Mouse (Mus musculus): ENCODE measurements around the gene Bach2. TPM values are rescaled to one million over a fixed set of nuclear protein-coding genes. Genes with fewer than 3 reads are reported as not detected.

Gene Bach2
- total RNA-seq, 2 experiments from 2014 or later = 2.1 to 3.9 TPM

DNA sequence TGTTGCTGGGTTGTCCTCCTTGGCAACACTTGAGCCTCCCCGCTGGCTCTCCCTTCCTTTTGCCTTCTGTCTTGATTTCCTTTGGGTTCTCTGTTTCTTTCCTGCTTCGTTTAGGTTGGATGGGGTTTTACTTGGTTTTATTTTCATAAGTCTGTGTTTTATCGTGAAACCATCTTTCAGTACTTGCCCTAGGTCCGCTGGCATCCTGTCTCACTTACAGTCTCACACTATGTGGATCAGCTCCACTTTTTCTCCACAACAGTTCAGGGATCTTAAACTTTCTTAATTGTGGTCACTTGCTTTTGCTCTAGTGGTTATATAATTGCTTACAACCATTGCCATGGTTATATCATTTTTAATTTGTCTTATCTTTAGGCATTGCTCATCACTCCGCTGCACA is 109.1 kb downstream of the Bach2 start:
- intact Hi-C loops (cut with DNase I) = loop anchor here (2.0 kb wide), 1 partner anchor 17 kb away; no protein-coding TSS in a partner anchor
- DNase-seq = no peak

GRCm38 (mm10) chr4:32349361-32349760 is 110.8 kb downstream of the Bach2 start:
- intact Hi-C loops (cut with DNase I) = no loop called here
- no peak for DNase-seq

GRCm38 (mm10) chr4:32351236-32351635 is 112.6 kb downstream of the Bach2 start:
- intact Hi-C loops (cut with DNase I) = no loop called here
- DNase-seq = no peak

GRCm38 (mm10) chr4:32351661-32352246 is 113.2 kb downstream of the Bach2 start:
- no peak for DNase-seq
- intact Hi-C loops (cut with DNase I) = no loop called here

- intact Hi-C loops (cut with DNase I) = no loop called here
Measured at GRCm38 (mm10) chr4:32352442-32352841, 113.8 kb downstream of the Bach2 start.

GRCm38 (mm10) chr4:32352842-32353241 is 114.2 kb downstream of the Bach2 start:
- DNase-seq = no peak
- intact Hi-C loops (cut with DNase I) = no loop called here

More at GRCm38 (mm10) chr4:32352442-32352841, 113.8 kb downstream of the Bach2 start:
- no peak for DNase-seq

- DNase-seq = no peak
- intact Hi-C loops (cut with DNase I) = no loop called here
Measured at GRCm38 (mm10) chr4:32355935-32356617, 117.5 kb downstream of the Bach2 start.

GRCm38 (mm10) chr4:32357996-32358600 is 119.5 kb downstream of the Bach2 start:
- no peak for DNase-seq
- intact Hi-C loops (cut with DNase I) = no loop called here

DNA sequence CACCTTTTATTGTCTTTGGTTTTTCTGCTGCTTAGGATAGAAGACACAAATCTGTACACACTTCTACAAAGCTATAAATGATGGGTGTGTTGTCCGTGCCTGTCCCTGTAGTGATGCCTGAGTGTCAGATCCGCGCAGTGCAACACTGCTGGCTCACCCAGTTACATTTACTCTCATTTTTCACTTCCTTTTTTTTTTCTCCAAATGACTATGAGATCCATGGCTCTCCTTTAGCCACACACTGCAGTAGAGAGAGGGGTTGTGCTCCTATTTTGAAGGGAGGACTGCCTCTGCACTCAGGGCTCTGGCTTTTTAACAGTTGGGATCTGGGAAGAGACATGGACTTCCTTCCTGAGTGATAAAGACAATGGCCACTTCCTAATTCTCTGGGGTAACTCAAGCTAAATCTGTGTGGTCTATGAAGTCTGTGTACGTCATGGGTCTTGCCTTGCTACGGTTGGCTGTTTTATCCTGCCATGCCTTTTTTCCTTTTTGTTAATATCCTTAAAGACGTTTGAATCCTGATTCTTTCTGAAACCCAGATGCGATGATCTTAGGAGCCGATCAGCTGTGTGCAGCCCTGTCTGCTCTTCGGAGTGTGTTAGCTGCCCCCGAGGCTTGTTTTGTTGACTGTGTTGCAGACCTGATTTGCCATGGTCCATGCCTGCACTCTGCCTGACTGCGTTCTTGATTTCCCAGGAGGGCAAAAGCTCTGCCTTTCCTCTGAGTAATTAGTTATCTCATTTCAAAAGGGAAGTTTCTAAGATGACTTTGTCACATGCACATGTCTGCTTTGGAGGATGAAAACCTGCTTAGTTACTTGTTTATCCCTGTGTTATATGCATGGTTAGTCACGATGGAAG is 120.2 kb downstream of the Bach2 start:
- no peak for DNase-seq
- intact Hi-C loops (cut with DNase I) = no loop called here

GRCm38 (mm10) chr4:32359634-32360033 is 121.0 kb downstream of the Bach2 start:
- DNase-seq = no peak
- intact Hi-C loops (cut with DNase I) = loop anchor here (1.0 kb wide), 1 partner anchor 24 kb away; no protein-coding TSS in a partner anchor

DNA sequence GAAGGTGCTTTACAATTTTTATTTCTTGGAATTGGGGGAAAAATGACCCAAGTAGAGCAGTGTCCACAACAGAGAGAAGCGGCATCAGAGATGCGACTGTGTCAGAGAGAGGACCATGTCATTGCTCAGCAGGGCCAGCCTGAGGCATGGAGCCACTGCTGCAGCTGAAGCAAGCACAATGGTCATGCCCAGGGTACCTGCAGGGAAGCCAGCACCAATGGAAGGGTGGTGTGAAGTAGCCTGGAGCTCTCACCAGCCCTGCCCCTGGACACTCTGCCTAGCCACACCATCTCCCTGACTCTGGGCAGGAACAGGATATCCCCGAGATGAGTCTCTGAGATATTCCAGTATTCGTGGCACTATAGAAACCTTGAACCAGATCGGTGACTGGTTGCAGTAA is 121.9 kb downstream of the Bach2 start:
- intact Hi-C loops (cut with DNase I) = loop anchor here (1.0 kb wide), 1 partner anchor 23 kb away; no protein-coding TSS in a partner anchor
- DNase-seq = no peak

DNA sequence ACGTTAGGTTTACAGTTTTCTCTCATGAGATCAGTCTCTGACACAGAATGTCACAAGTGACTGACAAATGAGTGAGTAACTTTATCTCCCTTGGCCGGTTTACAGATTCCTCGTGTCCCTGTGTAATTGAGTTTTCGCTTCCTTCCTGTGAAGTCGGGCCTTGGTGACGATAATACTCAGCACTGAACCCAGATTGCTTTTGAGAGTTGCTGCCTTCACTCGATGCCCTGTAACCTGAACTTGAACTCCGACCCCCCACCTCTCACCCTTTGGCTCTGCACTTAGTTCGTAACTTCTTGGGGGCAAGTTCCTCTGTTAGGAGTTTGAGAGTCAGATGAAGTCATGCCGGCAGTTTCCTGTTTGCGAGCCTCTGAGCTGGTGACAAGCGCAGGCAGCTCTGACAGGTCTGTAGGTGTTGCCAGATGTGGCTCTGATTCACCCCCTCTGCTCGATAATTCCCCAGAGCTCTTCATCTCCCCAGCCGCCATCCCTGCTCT is 124.9 kb downstream of the Bach2 start:
- DNase-seq = no peak
- intact Hi-C loops (cut with DNase I) = no loop called here

DNA sequence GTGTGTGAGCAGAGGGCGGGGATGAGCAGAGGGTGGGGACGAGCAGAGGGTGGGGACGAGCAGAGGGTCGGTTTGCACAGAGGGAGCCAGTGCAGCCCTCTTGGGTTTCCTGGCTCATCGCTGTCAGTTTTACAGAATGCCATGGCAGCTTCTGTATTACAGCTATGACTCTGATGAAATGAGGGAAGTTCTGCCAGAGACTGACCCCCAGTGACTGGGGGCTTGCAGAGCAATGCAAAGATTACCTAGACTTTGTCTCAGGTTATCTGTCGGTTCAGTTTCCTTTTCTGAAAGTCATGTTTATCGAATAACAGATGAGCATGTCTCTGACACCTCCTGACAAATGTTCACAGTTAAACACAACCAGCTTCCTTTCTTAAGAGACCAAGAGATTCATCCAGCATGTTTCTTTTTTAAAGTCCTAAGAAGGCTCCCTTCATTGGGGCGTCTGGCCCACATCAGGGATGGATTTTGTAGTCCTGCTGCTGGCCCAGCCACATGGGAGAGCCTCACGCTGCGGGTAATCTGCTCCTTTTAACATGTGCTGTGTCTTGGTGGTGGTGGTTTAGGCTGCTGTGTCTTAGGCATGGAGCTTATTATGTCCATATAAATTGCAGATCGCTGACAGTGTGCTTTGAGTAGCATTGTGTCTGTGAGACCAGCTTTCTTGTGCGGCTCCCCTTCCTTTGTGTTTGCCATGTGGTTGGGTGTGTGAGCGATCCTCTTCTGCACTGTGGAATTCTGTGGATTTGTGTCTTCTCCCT is 126.7 kb downstream of the Bach2 start:
- intact Hi-C loops (cut with DNase I) = loop anchor here (2.0 kb wide), 1 partner anchor 19 kb away; no protein-coding TSS in a partner anchor
- no peak for DNase-seq

GRCm38 (mm10) chr4:32366176-32366575 is 127.6 kb downstream of the Bach2 start:
- intact Hi-C loops (cut with DNase I) = no loop called here

GRCm38 (mm10) chr4:32368345-32368744 is 129.7 kb downstream of the Bach2 start:
- no peak for DNase-seq
- intact Hi-C loops (cut with DNase I) = no loop called here

More at GRCm38 (mm10) chr4:32366176-32366575, 127.6 kb downstream of the Bach2 start:
- DNase-seq = no peak

GRCm38 (mm10) chr4:32373085-32373484 is 134.5 kb downstream of the Bach2 start:
- no peak for DNase-seq
- intact Hi-C loops (cut with DNase I) = no loop called here

GRCm38 (mm10) chr4:32373527-32373926 is 134.9 kb downstream of the Bach2 start:
- DNase-seq = no peak
- intact Hi-C loops (cut with DNase I) = no loop called here

- DNase-seq = no peak
- intact Hi-C loops (cut with DNase I) = no loop called here
Measured at GRCm38 (mm10) chr4:32374751-32375582, 136.4 kb downstream of the Bach2 start.
